22 mouse cellular contexts compared by ENCODE assay signal in genomic region chr3:56484096-56484495, GRCm38 (mm10).
DNase-seq lines count a peak whose midpoint lies in the region; ATAC-seq lines count a peak whose summit lies in the region.
"Had no signal": no experiment of that assay in that cellular context is flagged by ENCODE, and none has a peak within 500 bp of the region (broad histone marks: within the 10 kb centered on the region; RNA-seq: fewer than 3 reads in every experiment).

No protein-coding gene starts in this region.

- H3K4me3 ChIP-seq in heart, embryonic 11.5 days (ENCODE audit: low read depth, low read length): no peak overlapping the region
- H3K4me3 ChIP-seq: heart, embryonic 13.5 days; intestine, embryonic 15.5 days; limb, embryonic 10.5 days; liver, embryonic 15.5 days; lung, embryonic 15.5 days; megakaryocyte, embryonic 14.5 days; midbrain, embryonic 13.5 days had no signal

- no peaks in the 10 kb centered on the region for H3K36me3 ChIP-seq in heart, embryonic 11.5 days (ENCODE audit: control insufficient read depth, insufficient read depth, low read length)
- H3K36me3 ChIP-seq: heart, embryonic 13.5 days; intestine, embryonic 15.5 days; limb, embryonic 10.5 days; liver, embryonic 15.5 days; lung, embryonic 15.5 days; midbrain, embryonic 13.5 days had no signal

- H3K27me3 ChIP-seq in heart, embryonic 11.5 days (ENCODE audit: control insufficient read depth, insufficient read depth, low read length): no peaks in the 10 kb centered on the region
- H3K27me3 ChIP-seq: heart, embryonic 13.5 days; intestine, embryonic 15.5 days; liver, embryonic 15.5 days; lung, embryonic 15.5 days; megakaryocyte, embryonic 14.5 days; midbrain, embryonic 13.5 days had no signal

- H3K27ac ChIP-seq in heart, embryonic 11.5 days (ENCODE audit: low read depth, low read length): no peak overlapping the region
- H3K27ac ChIP-seq: heart, embryonic 13.5 days; intestine, embryonic 15.5 days; limb, embryonic 10.5 days; liver, embryonic 15.5 days; lung, embryonic 15.5 days; midbrain, embryonic 13.5 days had no signal

- no peaks in the 10 kb centered on the region for H3K9me3 ChIP-seq in heart, embryonic 11.5 days (replicated peaks; ENCODE audit: control insufficient read depth, low read length)
- H3K9me3 ChIP-seq: heart, embryonic 13.5 days; intestine, embryonic 15.5 days; limb, embryonic 10.5 days; liver, embryonic 15.5 days; lung, embryonic 15.5 days; midbrain, embryonic 13.5 days had no signal

- 88% methylated on average over 8 of the region's 8 CpGs for WGBS in heart, embryonic 11.5 days (ENCODE audit: insufficient replicate concordance)

- no peaks in the 10 kb centered on the region for H3K4me1 ChIP-seq in heart, embryonic 11.5 days (ENCODE audit: control insufficient read depth, insufficient read depth, low read length)
- H3K4me1 ChIP-seq: intestine, embryonic 15.5 days; limb, embryonic 10.5 days; liver, embryonic 15.5 days; lung, embryonic 15.5 days; megakaryocyte, embryonic 14.5 days had no signal

- no peak overlapping the region for H3K9ac ChIP-seq in heart, embryonic 11.5 days (ENCODE audit: low read depth, low read length)
- H3K9ac ChIP-seq: forebrain, postnatal 0 days; heart, embryonic 13.5 days; intestine, embryonic 15.5 days; liver, embryonic 15.5 days; lung, embryonic 15.5 days; midbrain, embryonic 13.5 days had no signal

- no peak overlapping the region for H3K4me2 ChIP-seq in heart, embryonic 11.5 days
- H3K4me2 ChIP-seq: heart, embryonic 13.5 days; intestine, embryonic 15.5 days; liver, embryonic 15.5 days; lung, embryonic 15.5 days; midbrain, embryonic 13.5 days had no signal

- ATAC-seq in heart, embryonic 11.5 days (replicated peaks; ENCODE audit: insufficient number of reproducible peaks, low FRiP score, low TSS enrichment): no peak
- ATAC-seq: CD4-positive, CD25-positive, alpha-beta regulatory T cell, adult 4 months; hindbrain, embryonic 16.5 days; intestine, embryonic 15.5 days; midbrain, embryonic 13.5 days had no signal

- peak; percentile 22 to 26 for DNase-seq in cerebellum, adult 18-20 months
- no peak for DNase-seq in cerebellum, adult 11 months
- DNase-seq in heart, adult 8-10 months (ENCODE audit: low spot score): peak; percentile 12
- DNase-seq in cerebellum, postnatal 36 days: peak; percentile 17 to 31
- DNase-seq in frontal cortex, postnatal 10 days (ENCODE audit: low spot score in 2 of 2): no peak
- DNase-seq in retina, postnatal 1 day: no peak
- DNase-seq: forebrain, postnatal 0 days; kidney, adult 8-10 months; kidney, postnatal 10 days; liver; lung, postnatal 36 days; right cerebral cortex, postnatal 14 days had no signal

Comparison
In these comparisons a context has a peak if more than half of its experiments do, and no peak if none do; other contexts are left out.
1. DNase-seq: peak in cerebellum, adult 18-20 months (2 of 2), heart, adult 8-10 months (single experiment) and cerebellum, postnatal 36 days (2 of 2); none in cerebellum, adult 11 months (single experiment), frontal cortex, postnatal 10 days (0 of 2) and retina, postnatal 1 day (single experiment).